Mouse (Mus musculus) liver, embryonic 13.5 days (tissue): Measurements from ENCODE around the gene Crlf2. TPM values are rescaled to one million over a fixed set of nuclear protein-coding genes. Genes with fewer than 3 reads are reported as not detected.

Source experiments
- ATAC-seq: fragments of 200-750 bp; cut with Nextera tagmentation; 2 replicates; pipeline ENCODE4 v1.8.0; 2017; ENCODE audit warnings: low read depth, mild to moderate bottlenecking, moderate number of reproducible peaks, moderate library complexity
- DNase-seq: peaks from one replicate; pipeline ENCODE4 v3.0.0; 2022
- H3K27ac ChIP-seq: fragments of 300-500 bp; sonication (generic); 2 replicates; pipeline ENCODE4 v1.5.1; 2015; ENCODE audit warnings: moderate library complexity, mild to moderate bottlenecking, inconsistent platforms
- H3K27me3 ChIP-seq: fragments of 300-500 bp; sonication (generic); 2 replicates; pipeline ENCODE4 v1.6.1; 2015; ENCODE audit warnings: mild to moderate bottlenecking, inconsistent platforms
- H3K36me3 ChIP-seq: fragments of 300-500 bp; sonication (generic); 2 replicates; pipeline ENCODE4 v1.6.1; 2015; ENCODE audit warnings: mild to moderate bottlenecking, inconsistent platforms
- H3K4me1 ChIP-seq: fragments of 300-500 bp; sonication (generic); replicated peaks from 2 replicates; pipeline ENCODE4 v1.6.1; 2015; ENCODE audit warnings: inconsistent platforms
- H3K4me2 ChIP-seq: fragments of 300-500 bp; sonication (generic); 2 replicates; pipeline ENCODE4 v1.6.1; 2015; ENCODE audit warnings: inconsistent platforms, mild to moderate bottlenecking, moderate library complexity
- H3K4me3 ChIP-seq: fragments of 300-500 bp; sonication (generic); replicated peaks from 2 replicates; pipeline ENCODE4 v1.5.1; 2015; ENCODE audit warnings: mild to moderate bottlenecking, inconsistent platforms
- H3K9ac ChIP-seq: fragments of 300-500 bp; sonication (generic); 2 replicates; pipeline ENCODE4 v1.6.1; 2015; ENCODE audit warnings: mild to moderate bottlenecking, inconsistent platforms
- H3K9me3 ChIP-seq: fragments of 300-500 bp; sonication (generic); replicated peaks from 2 replicates; pipeline ENCODE4 v1.6.1; 2016; ENCODE audit warnings: inconsistent platforms
- WGBS: fragments of 180-500 bp; shearing (Covaris S2); methylation state at CpG from one replicate; pipeline ENCODE4 v1.1.7; 2015; ENCODE audit not compliant: insufficient replicate concordance; 5-methylcytosine and 5-hydroxymethylcytosine counted together
- polyA plus RNA-seq: library from polyadenylated mRNA; unstranded; fragments of >200 nt; fragmentation: Nextera tagmentation; extraction: Ambion mirVana; gene quantifications from 2 replicates; pipeline ENCODE4 v1.2.1, GENCODE M21; 2015

The Crlf2 gene
- polyA plus RNA-seq, 1 experiment from 2014 or later = 5.3 TPM

DNA sequence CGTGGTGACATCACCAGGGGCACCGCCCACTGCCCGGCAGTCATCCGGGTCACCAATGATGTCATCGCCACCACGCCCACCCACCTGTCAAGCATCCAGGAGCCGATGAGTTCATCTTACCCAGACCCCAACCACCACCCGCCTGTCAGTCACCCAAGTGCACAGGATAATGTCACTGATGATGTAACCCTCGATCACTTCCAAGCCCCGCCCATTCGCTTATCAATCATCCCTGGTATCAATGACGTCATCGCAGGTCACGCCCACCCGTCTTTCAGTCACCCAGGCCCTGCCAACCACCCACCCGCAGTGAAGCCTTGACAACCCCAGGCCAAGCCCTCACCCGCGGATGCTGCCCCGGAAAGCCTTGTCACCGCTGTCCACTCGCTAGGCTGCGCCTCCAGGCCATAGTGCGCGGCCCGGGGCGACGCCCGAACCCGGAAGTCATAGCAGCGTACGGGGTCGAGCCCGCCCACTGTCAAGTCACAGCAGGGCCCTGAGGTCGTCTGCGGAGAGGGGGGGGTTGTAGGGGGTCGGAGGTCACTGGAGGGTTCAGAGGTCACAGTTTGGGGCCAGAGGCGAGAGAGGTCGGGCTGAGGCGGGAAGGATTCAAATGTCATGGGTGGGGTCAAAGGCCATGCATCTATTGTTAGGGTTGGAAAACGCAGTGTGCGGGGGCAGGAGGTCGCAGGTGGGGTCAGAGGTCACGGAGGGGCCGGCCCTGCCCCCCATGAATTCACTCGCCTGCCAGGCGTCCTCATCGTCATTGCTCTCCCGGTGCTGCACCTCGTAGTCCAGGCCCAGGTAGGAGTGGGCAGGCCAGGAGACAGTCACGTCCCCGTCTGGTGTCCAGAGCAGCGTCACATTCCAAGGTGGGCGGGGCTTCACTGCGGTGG, 2.9 kb downstream of the Crlf2 start:
- peak; percentile 9 for DNase-seq
- no peak for ATAC-seq
- Histone ChIP-seq H3K9me3 (peaks cover 52% of the 10 kb centered on the region), H3K4me1 (peaks cover 20% of the 10 kb centered on the region), H3K4me3 (peak overlapping the region; percentile 71), H3K27me3 (no peaks in the 10 kb centered on the region), H3K4me2 (peak overlapping the region; percentile 81), H3K27ac (peak overlapping the region; percentile 85; the same call in 1 of the 2 replicates), H3K9ac (no peak overlapping the region), H3K36me3 (peaks cover 40% of the 10 kb centered on the region)
- 75% methylated on average over 54 of the region's 54 CpGs for WGBS

DNA sequence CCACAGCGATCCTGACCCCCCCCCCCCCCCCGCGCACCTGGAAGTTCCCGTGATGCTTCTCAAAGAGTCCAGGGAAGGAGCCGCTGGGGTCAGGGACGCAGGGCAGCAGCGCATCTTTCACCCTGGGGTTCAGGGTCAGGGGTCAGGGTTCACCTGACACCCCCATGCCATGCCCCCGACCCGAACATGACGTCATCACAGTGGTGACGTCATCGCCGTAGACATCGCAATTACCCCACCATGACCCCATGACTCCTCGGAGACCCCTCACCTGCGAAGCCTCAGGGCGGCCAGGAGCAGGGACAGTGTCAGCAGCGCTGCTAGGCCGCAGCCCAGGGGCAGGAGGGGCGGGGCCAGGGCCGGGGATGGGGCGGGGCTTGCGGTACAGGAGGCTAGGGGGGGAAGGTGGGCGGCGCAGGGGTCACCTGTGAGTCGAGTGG, 3.5 kb downstream of the Crlf2 start:
- peaks cover 40% of the 10 kb centered on the region for H3K36me3 ChIP-seq
- no peak overlapping the region for H3K4me3 ChIP-seq
- H3K9ac ChIP-seq = no peak overlapping the region
- 84% methylated on average over 22 of the region's 26 CpGs for WGBS
- no peak for DNase-seq
- no peak overlapping the region for H3K4me2 ChIP-seq
- no peak overlapping the region for H3K27ac ChIP-seq
- no peaks in the 10 kb centered on the region for H3K27me3 ChIP-seq
- ATAC-seq = no peak
- peaks cover 20% of the 10 kb centered on the region for H3K4me1 ChIP-seq
- peaks cover 57% of the 10 kb centered on the region for H3K9me3 ChIP-seq

DNA sequence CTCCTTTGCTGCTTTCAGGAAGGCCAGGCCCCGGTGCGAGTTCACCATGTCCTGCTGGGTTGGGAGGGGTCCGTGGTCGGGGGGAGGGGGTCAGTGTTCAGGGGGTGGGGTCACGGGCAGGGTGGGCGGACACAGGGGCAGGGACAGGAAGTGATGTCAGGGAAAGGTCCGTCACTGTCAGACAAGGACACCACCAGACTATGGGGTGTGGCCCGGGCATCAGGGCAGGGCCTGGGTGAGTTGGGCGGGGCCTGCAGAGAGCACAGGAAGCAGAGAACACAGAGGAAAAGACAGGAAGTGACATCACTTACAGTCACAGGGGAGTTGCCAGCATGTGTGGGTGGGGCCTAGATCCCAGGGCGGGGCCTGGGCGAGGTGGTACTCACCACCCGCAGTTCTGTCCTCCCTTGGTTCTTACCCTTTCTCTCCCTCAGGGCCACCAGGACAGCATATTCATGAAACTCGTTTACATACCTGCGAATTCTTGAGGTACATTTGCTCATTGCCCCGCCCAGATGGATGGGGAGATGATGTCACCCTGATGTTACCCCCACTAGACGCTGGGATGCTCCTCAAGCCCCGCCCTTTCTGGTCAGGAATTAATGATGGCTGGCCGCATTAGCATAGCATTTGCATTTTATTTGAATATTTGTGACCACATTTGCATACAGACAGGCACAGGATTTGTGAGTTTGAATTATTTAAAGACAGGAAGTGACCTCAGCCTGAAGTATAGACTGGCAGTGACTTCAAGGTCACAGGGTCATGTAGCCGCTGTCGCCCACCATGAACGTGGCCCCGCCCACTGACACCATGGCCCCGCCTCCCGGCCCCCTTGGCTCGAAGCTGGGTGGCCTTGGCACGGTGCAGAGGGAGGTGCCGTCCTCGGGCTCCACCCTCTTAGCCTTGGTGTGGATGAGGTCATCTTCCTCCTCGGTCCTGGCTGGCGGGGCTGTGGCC, 4.4 kb downstream of the Crlf2 start:
- DNase-seq = peak; percentile 10

DNA sequence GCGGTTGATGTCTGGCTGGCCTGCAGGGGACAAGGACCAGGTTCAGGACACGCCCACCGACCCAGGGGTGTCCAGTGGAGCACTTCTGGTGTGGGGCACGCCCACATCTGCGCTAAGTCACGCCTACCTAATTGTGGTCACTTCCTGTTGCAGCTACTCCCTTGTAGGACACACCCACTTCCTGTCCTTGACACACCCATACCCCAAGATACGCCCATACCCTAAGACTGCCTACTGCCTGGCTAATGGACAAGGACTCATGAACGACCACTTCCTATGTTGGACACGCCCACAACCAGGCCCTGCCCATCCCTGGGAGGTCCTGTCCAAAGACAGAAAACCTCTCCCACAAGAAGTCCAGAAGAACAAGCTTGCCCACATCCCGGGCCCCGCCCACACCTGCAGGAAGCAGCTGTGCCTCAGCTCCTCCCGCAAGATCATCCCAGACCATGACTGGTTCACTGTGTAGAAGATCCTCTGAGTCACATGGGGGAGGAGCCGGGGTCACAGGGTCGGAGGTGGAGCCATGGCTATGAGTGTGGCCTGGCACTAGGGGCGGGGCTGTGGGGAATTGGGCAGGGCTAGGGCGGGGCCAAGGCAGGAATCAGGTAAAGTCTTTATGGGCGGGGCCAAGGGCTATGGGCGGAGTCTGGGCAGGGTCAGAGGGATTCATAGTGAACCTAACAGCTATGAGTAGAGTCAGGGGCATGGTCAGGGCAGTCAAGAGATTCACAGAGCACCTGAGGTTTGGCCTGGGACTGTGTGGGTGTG, 5.4 kb downstream of the Crlf2 start:
- DNase-seq (no peak), ATAC-seq (no peak)
- Histone ChIP-seq H3K9me3 (peaks cover 57% of the 10 kb centered on the region), H3K27me3 (no peaks in the 10 kb centered on the region), H3K9ac (no peak overlapping the region), H3K4me3 (no peak overlapping the region), H3K36me3 (peaks cover 40% of the 10 kb centered on the region), H3K4me2 (no peak overlapping the region), H3K4me1 (peaks cover 15% of the 10 kb centered on the region), H3K27ac (no peak overlapping the region)
- 57% methylated on average over 18 of the region's 18 CpGs for WGBS

More for the DNA sequence above, 4.4 kb downstream of the Crlf2 start:
- Histone ChIP-seq H3K9ac (no peak overlapping the region), H3K4me2 (no peak overlapping the region), H3K27ac (no peak overlapping the region), H3K4me1 (peaks cover 20% of the 10 kb centered on the region), H3K27me3 (no peaks in the 10 kb centered on the region), H3K9me3 (peaks cover 57% of the 10 kb centered on the region), H3K4me3 (no peak overlapping the region), H3K36me3 (peaks cover 40% of the 10 kb centered on the region)
- ATAC-seq = no peak
- WGBS = 76% methylated on average over 30 of the region's 30 CpGs

DNA sequence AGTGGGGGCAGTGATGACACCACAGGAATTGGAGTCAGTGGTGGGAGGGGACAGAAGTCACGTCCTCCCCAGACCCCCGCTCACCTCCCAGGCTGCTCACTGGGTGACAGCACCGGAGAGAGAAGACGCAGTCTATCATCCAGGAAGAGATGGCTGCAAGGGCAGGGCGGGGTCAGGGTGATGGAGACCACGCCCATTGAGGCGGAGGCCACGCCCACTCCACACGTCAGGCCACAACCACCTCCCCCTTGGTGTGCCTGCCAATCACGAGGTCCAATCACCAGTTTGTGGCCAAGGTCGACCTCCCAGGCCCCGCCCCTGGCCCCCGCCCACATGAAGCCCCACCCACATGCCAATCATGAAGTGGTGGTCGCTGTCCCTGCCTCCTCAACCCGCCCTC, 6.3 kb downstream of the Crlf2 start:
- no peak overlapping the region for H3K4me3 ChIP-seq
- H3K27me3 ChIP-seq = no peaks in the 10 kb centered on the region
- DNase-seq (no peak), ATAC-seq (no peak)
- H3K9me3 ChIP-seq = peaks cover 57% of the 10 kb centered on the region
- H3K27ac ChIP-seq = no peak overlapping the region
- peaks cover 40% of the 10 kb centered on the region for H3K36me3 ChIP-seq
- H3K4me1 ChIP-seq = peaks cover 9% of the 10 kb centered on the region
- no peak overlapping the region for H3K4me2 ChIP-seq
- H3K9ac ChIP-seq = no peak overlapping the region
- WGBS = 71% methylated on average over 12 of the region's 15 CpGs

DNA sequence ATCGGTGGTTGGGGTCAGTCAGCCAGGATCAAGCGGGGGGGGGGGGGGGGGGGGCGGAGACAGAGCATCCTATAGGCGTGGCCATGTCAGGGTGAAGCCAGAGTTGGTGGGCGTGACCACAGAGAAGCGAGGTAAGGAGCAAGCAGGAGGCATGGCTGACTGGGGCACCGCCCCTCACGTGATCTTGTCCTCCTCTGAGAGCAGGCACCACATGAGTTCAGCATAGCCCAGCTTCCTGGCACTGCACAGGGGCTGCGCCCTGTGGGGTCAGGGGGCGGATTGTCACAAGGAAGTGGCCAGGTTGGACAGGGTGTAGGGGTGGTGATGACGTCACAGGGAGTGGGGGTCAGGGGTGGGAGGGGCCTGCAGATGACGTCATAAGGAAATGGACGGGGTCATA, 6.7 kb downstream of the Crlf2 start:
- H3K4me2 ChIP-seq = no peak overlapping the region
- H3K9ac ChIP-seq = no peak overlapping the region
- 72% methylated on average over 12 of the region's 13 CpGs for WGBS
- peaks cover 5% of the 10 kb centered on the region; the same call in 1 of the 2 replicates for H3K4me1 ChIP-seq
- no peak for ATAC-seq
- peaks cover 57% of the 10 kb centered on the region for H3K9me3 ChIP-seq
- H3K4me3 ChIP-seq = no peak overlapping the region
- H3K27me3 ChIP-seq = no peaks in the 10 kb centered on the region
- DNase-seq = no peak
- H3K36me3 ChIP-seq = peaks cover 40% of the 10 kb centered on the region
- H3K27ac ChIP-seq = no peak overlapping the region

DNA sequence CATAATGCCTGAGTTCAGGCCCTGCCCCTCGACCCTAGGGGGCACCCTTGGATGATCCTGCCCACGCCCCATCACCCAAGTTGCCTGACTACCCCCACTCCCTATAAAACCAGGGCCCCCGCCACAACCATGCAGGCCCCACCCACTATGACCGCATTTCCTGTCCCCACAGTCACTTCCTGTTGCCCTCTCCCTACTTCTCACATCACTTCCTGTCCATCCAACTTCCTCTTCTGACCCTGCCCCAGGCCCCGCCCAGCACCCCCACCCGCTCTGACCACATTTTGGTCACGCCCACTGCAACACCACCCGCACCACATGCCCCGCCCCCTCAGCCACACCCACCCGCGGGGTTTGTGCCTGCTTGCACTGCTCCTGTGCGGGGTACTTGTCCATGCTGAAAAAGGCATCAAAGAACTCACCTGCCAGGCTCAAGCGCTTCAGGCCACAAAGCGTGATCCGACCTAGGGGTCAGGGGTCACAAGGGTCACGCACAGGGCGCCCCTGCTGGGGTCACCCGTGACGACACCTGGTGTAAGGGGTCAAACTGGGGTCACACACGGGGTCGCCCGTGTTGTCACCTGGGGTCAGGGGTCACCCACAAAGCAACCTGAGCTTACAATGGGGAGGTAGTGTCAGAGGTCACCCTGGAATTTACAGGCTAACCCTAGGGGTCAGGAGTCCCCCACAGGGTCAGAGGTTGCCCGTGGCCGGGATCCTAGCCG, 7.6 kb downstream of the Crlf2 start:
- H3K4me3 ChIP-seq = no peak overlapping the region
- H3K4me2 ChIP-seq = no peak overlapping the region
- DNase-seq (no peak), ATAC-seq (no peak)
- H3K36me3 ChIP-seq = peaks cover 36% of the 10 kb centered on the region
- no peaks in the 10 kb centered on the region for H3K27me3 ChIP-seq
- H3K27ac ChIP-seq = no peak overlapping the region
- no peak overlapping the region for H3K9ac ChIP-seq
- peaks cover 50% of the 10 kb centered on the region for H3K9me3 ChIP-seq
- 83% methylated on average over 25 of the region's 25 CpGs for whole genome bisulfite sequencing
- H3K4me1 ChIP-seq = no peaks in the 10 kb centered on the region

DNA sequence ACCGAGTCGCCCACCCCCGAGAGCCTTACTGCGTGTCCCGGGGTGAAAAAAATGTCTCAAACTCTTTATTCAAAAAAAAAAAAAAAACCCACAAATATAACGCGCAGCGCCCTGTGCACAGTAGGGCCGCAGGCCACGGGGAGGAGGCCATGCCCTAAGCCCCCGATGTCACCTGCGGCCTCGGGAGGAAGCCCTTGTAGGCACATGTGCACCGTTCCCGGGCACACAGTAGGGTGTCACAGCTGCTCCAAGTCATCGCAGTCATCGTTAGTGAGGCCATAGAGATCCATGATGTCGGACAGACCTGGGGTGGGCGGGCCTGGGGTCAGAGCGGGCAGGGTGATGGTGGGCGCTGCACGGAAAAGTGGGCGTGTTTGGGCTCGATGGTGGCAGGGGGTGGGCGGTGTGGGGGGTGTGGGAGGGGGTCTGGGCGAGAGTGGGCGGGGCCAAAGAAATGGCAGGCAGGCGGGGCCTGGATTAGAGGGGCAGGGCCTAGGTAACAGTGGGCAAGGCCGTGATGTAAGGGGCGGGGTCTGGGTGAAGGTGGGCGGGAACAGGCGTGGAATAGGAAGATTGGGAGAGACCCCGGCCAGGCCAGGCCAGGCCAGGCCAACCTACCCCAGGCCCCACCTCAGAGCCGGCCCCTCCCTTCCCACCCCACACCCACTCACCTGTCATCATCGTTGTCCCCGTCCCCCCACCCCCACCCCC, 8.4 kb downstream of the Crlf2 start:
- Histone ChIP-seq H3K4me1 (no peaks in the 10 kb centered on the region), H3K36me3 (peaks cover 27% of the 10 kb centered on the region), H3K27ac (no peak overlapping the region), H3K4me2 (no peak overlapping the region), H3K9me3 (peaks cover 41% of the 10 kb centered on the region), H3K4me3 (no peak overlapping the region), H3K9ac (no peak overlapping the region), H3K27me3 (no peaks in the 10 kb centered on the region)
- 72% methylated on average over 34 of the region's 36 CpGs for WGBS
- DNase-seq = no peak
- ATAC-seq = no peak

DNA sequence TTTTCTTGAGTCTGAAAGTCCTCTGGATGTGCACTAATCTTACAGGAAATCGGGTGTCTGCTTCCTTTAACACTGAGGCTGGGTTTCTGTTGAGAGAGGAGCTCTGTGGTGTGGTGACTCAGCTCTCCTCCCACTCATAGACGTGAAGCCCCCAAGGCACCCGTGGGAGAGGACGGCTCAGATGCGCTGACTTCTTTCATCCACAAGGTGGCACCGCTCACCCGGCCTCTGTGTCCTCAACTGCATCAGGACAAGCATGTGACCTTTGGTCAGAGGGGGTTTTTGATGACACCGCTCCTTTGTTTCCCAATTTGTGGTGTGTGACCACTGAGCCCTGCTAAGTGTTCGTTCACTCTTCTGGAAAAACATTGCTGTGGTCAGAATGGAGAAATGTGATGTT, 10.1 kb downstream of the Crlf2 start:
- no peak for ATAC-seq

DNA sequence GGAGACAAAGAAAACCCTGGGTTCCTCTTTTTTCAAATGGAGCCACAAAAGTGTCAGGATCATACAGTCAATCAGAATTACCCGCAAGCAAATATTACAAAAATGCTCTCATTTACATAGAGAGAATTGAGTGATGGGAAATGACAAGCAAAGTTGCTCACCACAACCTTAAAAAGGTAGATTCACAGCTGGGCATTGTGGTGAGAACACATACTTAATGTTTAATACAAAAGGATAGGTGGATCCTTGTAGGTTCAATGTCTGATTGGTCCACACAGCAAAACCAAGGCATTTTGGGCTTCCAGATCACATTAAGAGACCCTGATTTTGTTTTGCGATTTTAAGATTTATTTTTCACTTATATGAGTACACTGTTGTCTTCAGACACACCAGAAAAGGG, 11.7 kb downstream of the Crlf2 start:
- no peak overlapping the region for H3K4me2 ChIP-seq
- ATAC-seq = no peak
- H3K36me3 ChIP-seq = peaks cover 8% of the 10 kb centered on the region
- DNase-seq = no peak
- H3K9ac ChIP-seq = no peak overlapping the region
- WGBS = 56% methylated on average over 2 of the region's 2 CpGs
- H3K9me3 ChIP-seq = peaks cover 15% of the 10 kb centered on the region
- H3K4me3 ChIP-seq = no peak overlapping the region
- no peaks in the 10 kb centered on the region for H3K4me1 ChIP-seq
- H3K27me3 ChIP-seq = no peaks in the 10 kb centered on the region
- no peak overlapping the region for H3K27ac ChIP-seq

More for the DNA sequence above, 10.1 kb downstream of the Crlf2 start:
- 38% methylated on average over 9 of the region's 9 CpGs for WGBS
- Histone ChIP-seq H3K27me3 (no peaks in the 10 kb centered on the region), H3K4me3 (no peak overlapping the region), H3K9me3 (peaks cover 30% of the 10 kb centered on the region), H3K9ac (no peak overlapping the region), H3K4me1 (no peaks in the 10 kb centered on the region), H3K36me3 (peaks cover 14% of the 10 kb centered on the region), H3K27ac (no peak overlapping the region), H3K4me2 (no peak overlapping the region)
- no peak for DNase-seq
